Mouse (Mus musculus): ENCODE measurements around the gene Insyn1.
A peak's percentile ranks its signal among the peaks of the same experiment; 100 is the strongest.

GRCm38 (mm10) chr9:58534766-58535165 is 46.4 kb downstream of the Insyn1 start:
- peak; percentile 46 for TF ChIP-seq CTCF (IDR thresholded peaks at IDR 0.05; ENCODE audit: control insufficient read depth, insufficient read depth, low read length)
- no peak for TF ChIP-seq POLR2A (IDR thresholded peaks at IDR 0.05; ENCODE audit: borderline replicate concordance, control insufficient read depth, low read depth, low read length)
